Mouse (Mus musculus) cerebellum, postnatal 36 days (tissue): ENCODE measurements around the gene Prps1l3.
A peak's percentile ranks its signal among the peaks of the same experiment; 100 is the strongest.
"Not testable (repeated sequence)": the region's sequence is repeated elsewhere in the genome, so short reads cannot be mapped to it uniquely, and the experiment has no call there.

Experiments
- DNase-seq, 2 experiments: peaks; one replicate each; pipeline ENCODE4 v3.0.0; 2021 to 2022; ENCODE audit warnings: mixed read lengths in 2 of 2

Gene Prps1l3

DNA sequence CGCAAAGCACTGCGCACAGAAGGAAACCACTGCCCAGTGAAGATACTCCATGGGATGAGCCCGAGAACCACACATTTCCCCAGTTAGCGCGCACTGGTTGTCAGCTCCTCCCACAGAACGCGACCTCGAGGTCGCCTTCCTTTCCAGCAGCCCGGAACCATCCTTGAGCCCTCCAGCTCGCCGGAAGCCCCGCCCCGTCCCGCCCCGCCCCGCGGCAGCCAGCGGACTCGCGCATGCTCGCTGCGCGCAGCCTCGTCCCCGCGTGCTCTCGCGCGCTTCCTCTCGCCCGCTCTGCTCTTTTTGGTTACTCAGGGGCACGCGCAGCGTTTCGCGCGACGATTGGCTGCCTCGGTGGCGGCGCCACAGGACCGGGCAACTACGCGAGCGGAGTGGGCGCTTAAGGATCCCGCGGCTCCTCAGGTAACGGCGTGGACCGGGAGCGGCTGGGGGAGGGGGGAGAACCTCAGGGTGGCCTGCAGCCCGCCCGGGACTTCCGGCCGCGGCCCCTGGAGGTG lies at the start of gene Prps1l3, which contains the start of gene Mipol1:
Prps1l3 (plus strand) TSS at position 221 of the 515 bp plus-strand sequence.
Mipol1 (plus strand) TSS at position 236 of the 515 bp plus-strand sequence.
- peak; percentile 80 to 84 for DNase-seq

DNA sequence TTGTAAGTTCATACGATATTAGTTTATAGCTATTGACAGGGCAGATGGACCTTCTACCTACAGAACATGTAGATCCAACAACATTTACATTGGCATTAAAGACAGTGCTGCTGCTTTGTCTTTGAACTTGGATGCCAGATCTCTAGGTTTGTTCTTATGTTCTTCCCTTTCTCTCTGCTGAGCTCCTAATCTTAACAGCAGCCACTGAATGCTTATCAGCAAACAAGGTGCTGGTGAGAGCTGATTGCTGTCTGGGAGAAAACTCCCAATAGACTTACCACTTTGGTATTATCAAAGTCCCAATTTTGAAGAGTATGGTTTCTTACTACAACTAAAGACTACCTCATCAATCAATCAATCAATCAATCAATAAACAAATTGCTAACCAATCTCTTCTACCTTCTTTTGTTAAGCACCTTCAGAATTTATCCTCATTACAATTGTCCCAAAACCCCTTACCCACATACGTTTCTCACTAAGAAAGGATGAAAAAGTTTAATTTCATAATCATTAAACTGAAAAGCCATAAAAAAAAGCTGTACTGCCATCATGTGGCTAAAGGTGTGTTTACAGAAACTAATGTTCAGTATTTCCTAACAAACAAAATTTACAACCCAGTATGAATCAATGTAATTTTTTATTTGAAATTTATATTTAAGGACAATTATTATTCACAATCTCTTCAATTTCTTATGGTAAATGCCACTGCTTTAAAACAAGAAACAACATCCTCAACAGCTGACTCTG lies 45.6 kb upstream of the Prps1l3 start:
- DNase-seq = no peak

DNA sequence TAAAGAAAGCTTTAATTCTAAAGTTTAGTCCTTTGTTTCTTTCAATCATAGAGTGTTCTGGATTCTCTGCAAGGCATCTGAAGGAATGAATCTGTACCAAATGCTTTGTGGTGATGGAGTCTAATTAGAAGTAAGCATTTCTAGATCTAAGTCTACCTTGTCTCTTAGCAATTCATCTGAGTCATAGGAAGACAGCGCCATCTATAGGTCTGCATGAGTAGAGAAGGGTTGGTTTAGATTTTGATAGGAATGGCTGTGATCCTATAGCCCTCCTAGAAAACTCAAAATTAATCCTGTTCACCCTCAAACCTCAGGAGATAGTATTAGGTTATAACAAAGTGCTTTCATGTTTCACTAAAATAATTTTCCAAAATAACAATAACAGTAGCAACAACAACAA lies 44.7 kb upstream of the Prps1l3 start:
- no peak for DNase-seq

- no peak for DNase-seq
These were observed 44.1 kb upstream of the Prps1l3 start for GRCm38 (mm10) chr12:57186126-57186525.

- no peak for DNase-seq
These were observed 43.2 kb upstream of the Prps1l3 start for GRCm38 (mm10) chr12:57187032-57187431.

GRCm38 (mm10) chr12:57194609-57195008 lies 35.6 kb upstream of the Prps1l3 start:
- peak; percentile 18 to 30 for DNase-seq

DNA sequence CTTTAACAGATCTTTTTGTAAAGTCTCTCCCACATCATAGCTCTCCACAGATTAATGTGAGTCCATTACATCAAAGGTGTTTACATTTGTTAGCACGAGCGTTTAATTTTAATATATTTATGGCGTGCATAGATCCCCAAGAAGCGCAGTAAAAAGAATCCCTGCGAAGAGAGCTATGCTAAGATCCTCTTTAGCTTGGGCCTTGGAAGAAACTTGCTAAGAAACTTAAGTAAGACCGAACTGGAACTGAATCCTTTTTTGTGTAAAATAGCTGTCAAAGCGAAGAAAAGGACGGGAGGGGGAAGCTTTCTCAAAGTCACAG lies 34.0 kb upstream of the Prps1l3 start:
- no peak for DNase-seq

DNA sequence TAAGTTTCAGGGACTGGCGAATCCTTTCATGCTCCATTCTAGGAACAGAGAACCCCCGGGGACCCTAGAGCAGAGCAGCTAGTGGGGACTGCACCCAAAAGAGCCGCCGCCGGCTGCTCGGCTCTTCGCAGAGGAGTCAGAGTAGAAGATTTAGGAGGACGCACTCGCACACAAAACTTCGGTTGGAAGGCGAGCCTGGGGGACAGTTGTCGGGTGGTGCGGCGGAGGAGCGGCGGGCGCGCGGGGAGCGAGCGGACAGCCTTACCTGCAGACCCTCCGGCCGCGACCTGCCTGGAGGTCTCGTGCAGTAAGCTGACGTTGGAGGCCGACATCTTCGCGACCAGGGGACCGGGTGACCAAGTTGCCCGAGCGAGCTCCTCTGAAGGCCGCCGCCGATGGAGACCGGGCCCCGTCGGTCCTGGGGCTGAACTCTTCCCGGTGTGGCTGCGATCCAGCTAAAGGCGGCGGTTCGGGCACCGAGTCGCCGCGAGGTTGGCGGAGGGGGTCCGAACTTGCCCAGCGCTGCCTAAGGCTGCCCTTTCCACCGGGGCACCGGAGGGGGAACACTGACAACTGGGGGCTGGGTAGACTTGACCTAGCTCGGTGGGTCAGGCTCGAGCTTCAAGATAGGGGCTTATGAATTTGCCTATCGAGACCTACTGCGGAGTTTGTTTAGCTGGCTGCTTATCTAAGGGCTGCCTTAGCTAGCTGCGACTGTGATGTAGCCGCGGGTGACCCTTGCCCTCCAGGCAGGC lies 33.4 kb upstream of the Prps1l3 start:
- peak; percentile 5 to 9 for DNase-seq

DNA sequence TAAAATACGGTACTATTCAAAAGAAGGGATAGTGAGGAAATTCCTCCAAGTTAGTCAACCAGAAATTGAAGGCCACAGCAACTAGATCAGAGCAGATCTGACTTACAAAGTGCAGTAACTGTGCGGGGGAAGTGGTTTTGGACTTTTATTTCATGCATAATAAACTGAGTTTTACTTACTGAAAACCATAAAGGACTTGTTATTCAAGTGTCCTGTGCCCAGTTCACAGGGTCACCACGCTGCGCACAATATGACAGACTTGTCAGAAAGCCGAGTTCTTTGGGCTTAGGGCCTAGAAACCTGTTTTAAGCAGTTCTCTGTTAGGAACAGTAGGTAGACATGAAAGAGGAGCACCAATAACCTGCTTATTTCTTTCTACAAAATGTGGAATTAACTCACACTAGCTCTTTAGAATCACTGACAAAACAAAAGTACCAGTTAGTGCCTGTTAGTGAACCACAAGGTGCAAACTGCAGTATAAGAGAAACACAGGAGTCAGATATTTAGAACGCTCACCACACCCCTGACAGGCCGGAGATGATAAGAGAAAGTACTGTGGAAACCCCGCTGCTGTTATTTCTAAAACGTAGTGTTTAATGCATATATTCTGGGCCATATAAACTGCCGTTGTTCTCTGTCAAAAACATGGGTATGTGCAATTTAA lies 32.7 kb upstream of the Prps1l3 start, which contains the start of gene Slc25a21:
Slc25a21 (minus strand) TSS at position 110 of the 664 bp plus-strand sequence.
- DNase-seq = no peak

DNA sequence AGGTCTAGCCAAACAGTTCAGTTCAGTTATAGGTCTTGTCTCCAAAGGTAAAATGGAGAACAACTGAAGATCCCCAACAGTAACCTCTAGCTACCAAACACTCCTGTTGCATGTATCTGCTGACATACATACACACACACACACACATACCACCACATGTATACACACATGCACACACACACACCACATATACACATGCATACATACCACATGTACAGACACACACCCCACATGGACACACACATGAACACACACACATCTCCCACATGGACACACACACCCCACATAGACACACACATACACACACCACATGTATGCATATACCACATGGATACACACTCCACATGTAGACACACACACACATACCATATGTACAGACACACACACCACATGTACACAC lies 31.9 kb upstream of the Prps1l3 start:
- no peak for DNase-seq

GRCm38 (mm10) chr12:57199427-57199826 lies 30.8 kb upstream of the Prps1l3 start:
- no peak for DNase-seq

DNA sequence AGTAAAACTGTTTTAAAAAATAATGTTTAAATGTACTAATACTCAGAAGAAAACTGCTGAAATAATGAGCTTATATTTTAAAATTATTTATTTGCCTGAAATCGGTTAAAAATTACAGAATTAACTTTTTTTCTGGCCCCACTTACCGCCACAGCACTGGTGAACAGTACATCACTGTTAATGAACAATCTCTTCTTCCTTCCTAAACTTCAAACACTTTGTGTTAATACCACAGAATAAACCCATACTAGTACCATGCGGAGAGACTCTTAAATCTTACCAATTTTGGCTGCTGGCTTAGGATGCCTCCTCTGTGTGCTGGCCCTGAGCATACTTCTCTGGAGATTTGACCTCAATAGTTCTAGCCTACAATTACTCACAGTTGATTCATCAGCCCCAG lies 28.3 kb upstream of the Prps1l3 start:
- DNase-seq = no peak

DNA sequence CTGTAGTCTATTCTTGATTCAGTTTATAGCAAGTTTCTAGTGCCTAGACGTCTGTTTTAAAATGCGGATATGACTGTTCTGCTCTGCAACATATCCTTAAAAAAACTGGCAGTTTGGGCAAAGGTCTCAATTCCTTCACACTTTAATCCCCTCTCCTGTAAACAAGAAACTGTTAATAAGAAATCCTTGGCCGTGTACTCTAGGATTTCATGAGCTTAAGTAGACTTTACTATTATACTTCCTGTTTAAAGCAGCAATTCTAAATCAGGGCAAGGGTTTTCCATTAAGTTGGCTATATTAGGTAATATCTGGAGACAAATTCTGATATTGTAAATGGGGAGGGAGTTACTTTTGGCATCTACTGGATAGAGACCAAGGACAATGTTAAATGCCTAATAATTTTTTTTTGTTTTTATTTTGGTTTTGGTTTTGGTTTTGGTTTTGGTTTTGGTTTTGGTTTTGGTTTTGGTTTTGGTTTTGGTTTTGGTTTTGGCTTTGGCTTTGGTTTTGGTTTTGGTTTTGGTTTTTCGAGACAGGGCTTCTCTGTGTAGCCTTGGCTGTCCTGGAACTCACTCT lies 25.8 kb upstream of the Prps1l3 start:
- no peak for DNase-seq

GRCm38 (mm10) chr12:57211353-57212311 lies 18.6 kb upstream of the Prps1l3 start:
- peak; percentile 40 to 51 for DNase-seq

GRCm38 (mm10) chr12:57212463-57212862 lies 17.7 kb upstream of the Prps1l3 start:
- DNase-seq = not testable (repeated sequence)

DNA sequence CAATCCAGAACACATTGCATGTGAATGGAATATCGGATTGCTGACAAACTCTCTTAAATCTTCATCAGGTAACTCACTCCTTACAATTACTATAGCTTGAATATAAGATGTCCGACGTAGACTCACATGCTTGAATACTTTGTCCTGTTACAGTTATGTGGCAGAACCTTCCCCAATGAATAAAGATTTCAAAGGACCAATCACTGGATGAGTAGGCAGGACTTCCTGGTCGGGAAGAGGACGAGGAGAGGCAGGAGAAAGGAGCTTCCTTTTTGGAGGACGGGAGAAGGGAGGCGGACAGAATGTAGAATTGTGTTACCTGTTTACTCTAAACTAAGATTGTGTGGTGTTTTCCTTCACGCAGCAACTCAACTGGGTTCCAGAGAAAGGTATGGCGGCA lies 3.8 kb upstream of the Prps1l3 start:
- DNase-seq = no peak

DNA sequence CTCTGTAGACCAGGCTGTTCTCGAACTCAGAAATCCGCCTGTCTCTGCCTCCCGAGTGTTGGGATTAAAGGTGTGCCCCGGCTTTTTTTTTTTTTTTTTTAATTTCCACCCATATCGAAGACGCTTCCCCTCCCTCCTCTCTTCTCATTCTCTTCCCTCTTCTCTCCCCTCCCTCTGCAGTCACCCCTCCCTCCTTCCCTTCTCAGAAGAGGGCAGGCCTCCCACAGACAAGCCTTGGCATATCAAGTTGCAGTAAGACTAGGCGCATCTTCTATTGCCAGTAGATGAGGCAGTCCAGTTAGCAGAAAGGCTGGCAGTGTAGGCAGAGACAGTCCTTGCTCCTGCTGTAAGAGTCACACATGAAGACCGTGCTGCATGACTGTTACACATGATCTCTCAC lies 2.4 kb upstream of the Prps1l3 start:
- DNase-seq = no peak

DNA sequence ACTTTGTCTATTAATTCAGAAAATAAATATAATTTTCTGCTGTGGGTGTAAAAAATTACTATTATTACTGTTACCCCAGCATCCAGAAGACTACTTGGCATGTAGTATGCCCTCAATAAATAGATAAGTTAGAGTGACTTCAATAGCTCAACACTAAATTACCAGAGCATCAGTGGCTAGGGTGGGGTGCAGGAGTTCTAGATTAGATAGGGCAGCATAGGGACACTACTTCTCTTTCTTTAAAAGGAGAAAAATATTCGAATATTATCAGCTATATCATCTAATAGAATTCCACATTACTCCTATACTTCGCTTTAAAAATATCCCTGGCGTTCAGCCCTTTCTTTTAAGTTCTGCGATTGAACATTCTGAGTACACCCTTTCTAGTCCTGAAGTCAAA lies 509 bp upstream of the Prps1l3 start:
- DNase-seq = no peak

DNA sequence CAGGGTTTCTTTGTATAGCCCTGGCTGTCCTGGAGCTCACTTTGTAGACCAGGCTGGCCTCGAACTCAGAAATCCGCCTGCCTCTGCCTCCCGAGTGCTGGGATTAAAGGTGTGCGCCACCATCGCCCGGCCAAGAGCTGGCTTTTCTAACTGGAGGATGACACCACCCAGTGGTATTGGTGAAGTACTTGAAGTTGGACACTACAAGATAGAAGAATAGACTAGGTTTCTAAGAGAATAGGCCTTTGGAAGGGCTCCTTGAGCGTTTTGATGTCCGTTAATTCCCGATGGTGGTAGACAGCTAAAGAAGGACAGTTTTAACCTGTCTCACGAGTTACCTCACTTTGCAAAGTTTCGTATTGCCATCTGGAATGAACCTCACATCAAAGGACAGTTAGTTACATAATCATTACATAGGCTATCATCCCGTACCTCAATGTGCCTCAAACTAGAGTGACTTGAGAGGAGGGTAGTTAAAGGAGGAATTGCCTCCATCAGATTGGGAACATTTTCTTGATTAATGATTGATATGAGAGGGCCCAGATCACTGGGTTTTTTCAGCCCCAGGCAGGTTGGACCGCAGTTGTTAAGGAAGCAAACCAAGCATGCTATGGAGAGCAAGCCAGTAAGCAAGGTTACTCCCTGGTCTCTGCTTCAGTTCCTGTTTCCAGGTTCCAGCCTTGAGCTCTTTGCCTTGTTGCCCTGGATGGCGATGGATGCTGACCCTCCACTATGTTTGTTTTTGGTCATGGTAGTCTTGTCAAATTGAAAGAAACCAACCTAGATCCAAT lies 1.1 kb downstream of the Prps1l3 start:
- peak; percentile 4 to 7 for DNase-seq

- DNase-seq = no peak
These were observed 3.2 kb downstream of the Prps1l3 start for GRCm38 (mm10) chr12:57233386-57233785.
